Mouse (Mus musculus) mouse trophoblast stem cell (cell line): ENCODE measurements around the gene Piezo1.
"Not testable (repeated sequence)": the region's sequence is repeated elsewhere in the genome, so short reads cannot be mapped to it uniquely, and the experiment has no call there.

ENCODE experiments used
- in situ Hi-C, 2 experiments: fragments of 300-500 bp; cut with MseI, MboI; formaldehyde crosslinking; loops; 2 replicates in 1 of 2; 3 replicates in 1 of 2; pipeline ENCODE4 v1.15.1; 2025

The Piezo1 gene

GRCm38 (mm10) chr8:122551265-122552051 is at the start of gene Piezo1:
Piezo1 (minus strand) TSS chr8:122551329.
- in situ Hi-C loops = no loop called here

- in situ Hi-C loops = no loop called here
Observed at GRCm38 (mm10) chr8:122600666-122601065, 49.5 kb upstream of the Piezo1 start.

GRCm38 (mm10) chr8:122596031-122596430 is 44.9 kb upstream of the Piezo1 start:
- in situ Hi-C loops = no loop called here

GRCm38 (mm10) chr8:122593783-122594507 is 42.8 kb upstream of the Piezo1 start:
- in situ Hi-C loops = no loop called here

- in situ Hi-C loops = no loop called here
Observed at GRCm38 (mm10) chr8:122593240-122593639, 42.1 kb upstream of the Piezo1 start.

- in situ Hi-C loops = no loop called here
Observed at GRCm38 (mm10) chr8:122586749-122587148, 35.6 kb upstream of the Piezo1 start.

- in situ Hi-C loops = no loop called here
Observed at GRCm38 (mm10) chr8:122586171-122586570, 35.0 kb upstream of the Piezo1 start.

- in situ Hi-C loops = no loop called here
Observed at GRCm38 (mm10) chr8:122585411-122585891, 34.3 kb upstream of the Piezo1 start.

GRCm38 (mm10) chr8:122584981-122585380 is 33.9 kb upstream of the Piezo1 start:
- in situ Hi-C loops = no loop called here

- in situ Hi-C loops = no loop called here
Observed at GRCm38 (mm10) chr8:122580926-122581325, 29.8 kb upstream of the Piezo1 start.

GRCm38 (mm10) chr8:122579196-122579595 is 28.1 kb upstream of the Piezo1 start:
- in situ Hi-C loops = no loop called here

GRCm38 (mm10) chr8:122577116-122577515 is 26.0 kb upstream of the Piezo1 start:
- in situ Hi-C loops = no loop called here

- in situ Hi-C loops = no loop called here
Observed at GRCm38 (mm10) chr8:122576648-122577022, 25.5 kb upstream of the Piezo1 start, which contains the start of gene Aprt. Aprt (minus strand) TSS chr8:122576909.

GRCm38 (mm10) chr8:122575735-122576647 is 24.9 kb upstream of the Piezo1 start:
- in situ Hi-C loops = no loop called here

- in situ Hi-C loops = no loop called here
Observed at GRCm38 (mm10) chr8:122575286-122575685, 24.2 kb upstream of the Piezo1 start.

GRCm38 (mm10) chr8:122574667-122575251 is 23.6 kb upstream of the Piezo1 start:
- in situ Hi-C loops = no loop called here

- in situ Hi-C loops = no loop called here
Observed at GRCm38 (mm10) chr8:122574264-122574663, 23.1 kb upstream of the Piezo1 start.

GRCm38 (mm10) chr8:122573577-122573976 is 22.4 kb upstream of the Piezo1 start:
- in situ Hi-C loops = no loop called here

- in situ Hi-C loops = not testable (repeated sequence)
Observed at GRCm38 (mm10) chr8:122573176-122573575, 22.0 kb upstream of the Piezo1 start.

- in situ Hi-C loops = no loop called here
Observed at GRCm38 (mm10) chr8:122572751-122573150, 21.6 kb upstream of the Piezo1 start.

GRCm38 (mm10) chr8:122571750-122572267 is 20.7 kb upstream of the Piezo1 start:
- in situ Hi-C loops = no loop called here
